Mouse (Mus musculus) cerebellum, adult 9-11 months (tissue): ENCODE data around the gene Dph2.

Experiments used
- DNase-seq: peaks from one replicate; pipeline ENCODE4 v3.0.0; 2022

The Dph2 gene

GRCm38 (mm10) chr4:117870437-117870836 lies 21.4 kb downstream of the Dph2 start:
- no peak for DNase-seq

GRCm38 (mm10) chr4:117869317-117869716 lies 22.5 kb downstream of the Dph2 start:
- DNase-seq: no peak

GRCm38 (mm10) chr4:117867823-117868222 lies 24.0 kb downstream of the Dph2 start:
- no peak for DNase-seq

- no peak for DNase-seq
Measured at GRCm38 (mm10) chr4:117867000-117867399, 24.8 kb downstream of the Dph2 start.

- no peak for DNase-seq
Measured at GRCm38 (mm10) chr4:117866083-117866482, 25.7 kb downstream of the Dph2 start.

GRCm38 (mm10) chr4:117862823-117863222 lies 29.0 kb downstream of the Dph2 start:
- DNase-seq: no peak

- no peak for DNase-seq
Measured at GRCm38 (mm10) chr4:117860570-117860969, 31.3 kb downstream of the Dph2 start.

- peak; percentile 70 for DNase-seq
Measured at GRCm38 (mm10) chr4:117858794-117859193, 33.0 kb downstream of the Dph2 start.

GRCm38 (mm10) chr4:117855146-117855545 lies 36.7 kb downstream of the Dph2 start:
- DNase-seq: peak; percentile 51

GRCm38 (mm10) chr4:117852152-117852868 lies 39.5 kb downstream of the Dph2 start:
- no peak for DNase-seq

- no peak for DNase-seq
Measured at GRCm38 (mm10) chr4:117850871-117851270, 41.0 kb downstream of the Dph2 start.

- peak; percentile 49 for DNase-seq
Measured at GRCm38 (mm10) chr4:117850176-117850575, 41.7 kb downstream of the Dph2 start.

GRCm38 (mm10) chr4:117849506-117849905 lies 42.3 kb downstream of the Dph2 start:
- peak; percentile 47 for DNase-seq

GRCm38 (mm10) chr4:117849063-117849462 lies 42.8 kb downstream of the Dph2 start:
- no peak for DNase-seq

GRCm38 (mm10) chr4:117847011-117847410 lies 44.8 kb downstream of the Dph2 start:
- peak; percentile 53 for DNase-seq

GRCm38 (mm10) chr4:117846261-117846660 lies 45.6 kb downstream of the Dph2 start:
- DNase-seq: no peak

- DNase-seq: no peak
Measured at GRCm38 (mm10) chr4:117845316-117845715, 46.5 kb downstream of the Dph2 start.

GRCm38 (mm10) chr4:117844467-117844866 lies 47.4 kb downstream of the Dph2 start:
- DNase-seq: no peak

- no peak for DNase-seq
Measured at GRCm38 (mm10) chr4:117843101-117843500, 48.7 kb downstream of the Dph2 start.

- DNase-seq: no peak
Measured at GRCm38 (mm10) chr4:117841566-117841965, 50.3 kb downstream of the Dph2 start.

- DNase-seq: no peak
Measured at GRCm38 (mm10) chr4:117840821-117841220, 51.0 kb downstream of the Dph2 start.

- no peak for DNase-seq
Measured at GRCm38 (mm10) chr4:117839366-117839765, 52.5 kb downstream of the Dph2 start.
